Mouse (Mus musculus) 3T3-L1 (cell line): ENCODE measurements around the gene Fcrl5.

Source experiments
- DNase-seq: peaks from one replicate; pipeline ENCODE4 v3.0.0-alpha.2; 2015; ENCODE audit warnings: low read depth, low spot score

Gene Fcrl5

GRCm38 (mm10) chr3:87528021-87528420 is 92.4 kb downstream of the Fcrl5 start:
- DNase-seq: no peak

- no peak for DNase-seq
Observed at GRCm38 (mm10) chr3:87528841-87529240, 93.3 kb downstream of the Fcrl5 start.

- DNase-seq: no peak
Observed at GRCm38 (mm10) chr3:87529568-87529967, 94.0 kb downstream of the Fcrl5 start.

- no peak for DNase-seq
Observed at GRCm38 (mm10) chr3:87530234-87530633, 94.7 kb downstream of the Fcrl5 start.

- DNase-seq: no peak
Observed at GRCm38 (mm10) chr3:87533667-87534378, 98.2 kb downstream of the Fcrl5 start.

- no peak for DNase-seq
Observed at GRCm38 (mm10) chr3:87538034-87538433, 102.5 kb downstream of the Fcrl5 start.

GRCm38 (mm10) chr3:87540028-87540675 is 104.6 kb downstream of the Fcrl5 start:
- no peak for DNase-seq

GRCm38 (mm10) chr3:87540714-87541113 is 105.1 kb downstream of the Fcrl5 start:
- DNase-seq: no peak

GRCm38 (mm10) chr3:87542481-87543215 is 107.1 kb downstream of the Fcrl5 start:
- DNase-seq: no peak

- DNase-seq: no peak
Observed at GRCm38 (mm10) chr3:87545554-87545953, 110.0 kb downstream of the Fcrl5 start.

- no peak for DNase-seq
Observed at GRCm38 (mm10) chr3:87546291-87546721, 110.7 kb downstream of the Fcrl5 start.

GRCm38 (mm10) chr3:87549908-87550307 is 114.3 kb downstream of the Fcrl5 start:
- DNase-seq: no peak
